Mouse (Mus musculus) spleen, adult 2 months (tissue): ENCODE measurements around the gene Iqgap2.

Source experiments
- CTCF ChIP-seq: fragments of 200-500 bp; IDR thresholded peaks from 2 replicates; pipeline ENCODE4 v1.5.1; 2011; ENCODE audit warnings: mild to moderate bottlenecking, inconsistent platforms; ENCODE audit not compliant: insufficient read depth, insufficient read length, insufficient replicate concordance; ENCODE audit errors: extremely low read depth
- POLR2A ChIP-seq: fragments of 200-500 bp; IDR thresholded peaks from 2 replicates; pipeline ENCODE4 v1.6.1; 2011; ENCODE audit warnings: low read depth, low read length, inconsistent platforms

DNA sequence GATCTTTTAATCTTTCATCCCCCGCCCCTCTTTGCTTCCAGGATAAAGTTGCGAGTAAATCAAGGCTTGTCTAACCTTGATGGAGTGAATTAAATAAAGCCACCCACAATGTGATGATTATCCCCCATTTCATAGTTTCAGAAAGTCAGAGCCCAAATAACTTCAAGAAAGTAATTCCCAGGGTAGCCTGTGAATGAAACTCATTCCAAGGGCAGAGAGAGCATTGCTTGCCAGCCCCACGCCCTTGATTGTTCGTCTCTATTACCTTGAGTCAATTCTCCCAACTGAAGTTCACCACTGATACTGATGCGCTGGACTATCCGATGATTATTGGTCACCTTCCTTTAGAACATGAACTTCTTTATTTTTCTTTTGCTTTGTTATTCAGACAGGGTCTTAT lies 4.8 kb upstream of the Iqgap2 start:
- TF ChIP-seq POLR2A (no peak), CTCF (no peak)
